Mouse (Mus musculus): ENCODE data around the gene Usp12.

DNA sequence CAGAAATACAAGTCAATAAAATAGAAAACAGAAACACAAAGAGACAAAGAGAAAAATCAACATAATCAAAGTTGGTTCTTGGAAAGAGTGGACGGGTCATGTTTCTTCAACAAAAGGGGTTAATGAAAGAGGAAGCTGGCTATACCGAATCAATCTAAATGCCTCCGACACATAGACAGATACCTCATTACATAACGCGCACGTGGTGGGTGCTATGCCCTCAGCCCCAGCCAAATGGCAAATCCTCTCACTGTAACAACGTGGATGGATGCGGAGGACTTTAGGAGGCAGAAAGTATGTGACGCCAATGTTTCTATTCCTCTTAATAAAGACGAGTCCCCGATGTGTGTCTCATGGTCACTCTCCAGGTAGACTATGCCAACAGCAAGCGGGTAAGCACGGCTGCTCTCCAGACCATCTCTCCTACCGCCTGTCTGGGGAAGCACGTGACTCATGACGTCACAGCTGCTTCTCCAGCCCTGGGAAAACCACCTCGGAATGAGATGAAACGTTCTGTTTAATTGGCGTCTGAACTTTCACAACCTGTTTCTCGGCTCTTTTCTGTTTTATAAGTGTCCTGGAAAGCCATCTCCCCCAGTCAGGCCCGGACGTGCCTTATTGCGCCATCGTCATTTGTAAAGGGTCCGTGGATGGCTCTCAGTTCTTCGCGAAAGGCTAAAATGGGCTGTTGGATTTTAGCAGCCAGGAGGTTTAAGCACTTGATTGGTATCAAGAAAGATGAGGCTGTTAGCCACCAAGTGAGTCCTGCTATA is 75.0 kb downstream of the Usp12 start:
- TF ChIP-seq CTCF (IDR thresholded peaks at IDR 0.05; ENCODE audit: borderline replicate concordance, insufficient read depth, low read length) (no peak), POLR2A (IDR thresholded peaks at IDR 0.05; ENCODE audit: low read depth, low read length) (no peak)
